Mouse (Mus musculus): ENCODE measurements around the gene Noxa1. TPM values are rescaled to one million over a fixed set of nuclear protein-coding genes. Genes with fewer than 3 reads are reported as not detected.

Gene Noxa1
- polyA plus RNA-seq (2015; fragmentation: Nextera tagmentation; extraction: Ambion mirVana): 0.18 TPM in 1 of 2 replicates, not detected in the other

GRCm38 (mm10) chr2:25095109-25095850 is at the start of gene Noxa1:
Gene Noxa1 (minus strand): TSS chr2:25095149.
- peaks cover 17% of the 10 kb centered on the region for H3K27me3 ChIP-seq
- no peak within 1 kb of the TSS for H3K27ac ChIP-seq
- peak within 1 kb of the TSS; percentile 35 for H3K4me2 ChIP-seq
- H3K9ac ChIP-seq: no peak within 1 kb of the TSS
- H3K4me3 ChIP-seq: peak within 1 kb of the TSS; percentile 10; the same call in 1 of the 2 replicates
- peaks cover 6% of the 10 kb centered on the region; the same call in 1 of the 2 replicates for H3K4me1 ChIP-seq
- 42% methylated on average over 28 of the region's 28 CpGs for WGBS
- no peak for ATAC-seq (ENCODE audit: insufficient number of reproducible peaks, low FRiP score, low TSS enrichment, low read depth)
- no peaks in the 10 kb centered on the region for H3K36me3 ChIP-seq
- no peaks in the 10 kb centered on the region for H3K9me3 ChIP-seq

- ATAC-seq (ENCODE audit: insufficient number of reproducible peaks, low FRiP score, low TSS enrichment, low read depth): no peak
- H3K36me3 ChIP-seq: no peaks in the 10 kb centered on the region
- no peak overlapping the region for H3K9ac ChIP-seq
- no peaks in the 10 kb centered on the region for H3K9me3 ChIP-seq
- WGBS: 82% methylated on average over 5 of the region's 5 CpGs
- H3K27me3 ChIP-seq: no peaks in the 10 kb centered on the region
- H3K27ac ChIP-seq: no peak overlapping the region
- H3K4me2 ChIP-seq: no peak overlapping the region
- H3K4me1 ChIP-seq: no peaks in the 10 kb centered on the region
- no peak overlapping the region for H3K4me3 ChIP-seq
These were observed 47.0 kb upstream of the Noxa1 start for GRCm38 (mm10) chr2:25141921-25142320.

DNA sequence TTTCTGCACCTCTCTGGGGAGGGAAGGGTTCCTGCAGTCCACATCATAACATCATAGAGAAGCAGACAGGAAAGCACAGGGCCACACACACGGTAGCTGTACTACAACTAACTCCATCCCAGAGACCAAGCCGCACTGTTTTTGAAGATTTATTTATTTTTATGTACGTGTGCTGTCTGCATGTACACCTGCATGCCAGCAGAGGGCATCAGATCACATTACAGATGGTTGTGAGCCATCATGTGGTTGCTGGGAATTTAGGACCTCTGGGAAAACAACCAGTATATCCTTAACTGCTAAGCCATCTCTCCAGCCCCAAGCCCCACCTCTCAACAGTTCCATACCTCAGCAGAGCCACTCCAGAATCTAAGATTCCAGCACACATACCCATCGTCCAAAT is 46.2 kb upstream of the Noxa1 start:
- WGBS: 65% methylated on average over 4 of the region's 4 CpGs
- no peak for ATAC-seq (ENCODE audit: insufficient number of reproducible peaks, low FRiP score, low TSS enrichment, low read depth)
- no peaks in the 10 kb centered on the region for H3K36me3 ChIP-seq

DNA sequence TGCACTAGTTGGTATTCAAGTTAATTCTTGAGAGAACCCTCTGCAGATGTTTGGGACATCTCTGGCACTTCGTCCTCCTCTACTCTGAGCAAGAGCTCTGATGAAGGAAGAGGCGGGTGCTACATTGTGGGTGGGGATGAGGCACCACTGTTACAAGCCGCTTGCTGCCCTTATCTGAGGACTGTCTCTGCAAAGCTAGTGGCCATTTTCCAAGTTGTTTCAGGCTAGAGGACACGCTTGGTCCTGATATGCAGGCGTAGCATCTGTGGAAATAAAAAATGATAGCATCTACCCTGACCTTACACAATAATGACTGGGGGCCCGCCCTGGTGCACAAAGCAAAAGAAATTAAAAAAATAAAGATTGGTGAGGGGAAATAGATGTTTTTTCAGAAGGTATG is 42.9 kb upstream of the Noxa1 start:
- no peak for ATAC-seq (ENCODE audit: insufficient number of reproducible peaks, low FRiP score, low TSS enrichment, low read depth)
- H3K27ac ChIP-seq: no peak overlapping the region
- WGBS: 74% methylated on average over 6 of the region's 6 CpGs
- H3K27me3 ChIP-seq: no peaks in the 10 kb centered on the region
- no peak overlapping the region for H3K9ac ChIP-seq
- no peaks in the 10 kb centered on the region for H3K36me3 ChIP-seq
- H3K9me3 ChIP-seq: no peaks in the 10 kb centered on the region
- no peak overlapping the region for H3K4me3 ChIP-seq
- H3K4me2 ChIP-seq: no peak overlapping the region
- no peaks in the 10 kb centered on the region for H3K4me1 ChIP-seq

More for the DNA sequence above, 46.2 kb upstream of the Noxa1 start:
- Histone ChIP-seq H3K27ac (no peak overlapping the region), H3K9me3 (no peaks in the 10 kb centered on the region), H3K27me3 (no peaks in the 10 kb centered on the region), H3K4me3 (no peak overlapping the region), H3K9ac (no peak overlapping the region), H3K4me1 (no peaks in the 10 kb centered on the region), H3K4me2 (no peak overlapping the region)

DNA sequence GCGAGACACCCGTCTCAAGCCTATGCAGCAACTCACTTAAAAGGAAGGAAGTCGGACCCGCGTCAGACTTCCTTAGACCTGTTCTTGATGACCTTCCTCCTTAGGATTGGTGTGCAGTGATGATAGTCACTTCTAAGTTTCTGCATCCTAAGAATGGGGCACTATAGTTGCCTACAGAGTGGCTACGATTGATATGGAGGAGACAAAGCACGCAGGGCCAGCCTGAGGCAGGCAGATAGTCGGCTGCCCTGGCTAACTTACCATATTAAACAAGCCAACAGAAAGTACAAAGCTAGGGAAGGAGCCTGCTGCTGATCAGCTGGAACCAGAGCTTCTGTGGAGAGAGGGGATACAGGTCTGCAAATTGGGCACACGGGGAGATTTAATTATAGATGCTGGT is 36.7 kb upstream of the Noxa1 start:
- Histone ChIP-seq H3K4me2 (no peak overlapping the region), H3K27me3 (no peaks in the 10 kb centered on the region), H3K9me3 (no peaks in the 10 kb centered on the region), H3K4me3 (no peak overlapping the region), H3K4me1 (peaks cover 14% of the 10 kb centered on the region), H3K27ac (no peak overlapping the region), H3K9ac (no peak overlapping the region), H3K36me3 (no peaks in the 10 kb centered on the region)
- ATAC-seq (ENCODE audit: insufficient number of reproducible peaks, low FRiP score, low TSS enrichment, low read depth): no peak
- WGBS: 77% methylated on average over 9 of the region's 9 CpGs

DNA sequence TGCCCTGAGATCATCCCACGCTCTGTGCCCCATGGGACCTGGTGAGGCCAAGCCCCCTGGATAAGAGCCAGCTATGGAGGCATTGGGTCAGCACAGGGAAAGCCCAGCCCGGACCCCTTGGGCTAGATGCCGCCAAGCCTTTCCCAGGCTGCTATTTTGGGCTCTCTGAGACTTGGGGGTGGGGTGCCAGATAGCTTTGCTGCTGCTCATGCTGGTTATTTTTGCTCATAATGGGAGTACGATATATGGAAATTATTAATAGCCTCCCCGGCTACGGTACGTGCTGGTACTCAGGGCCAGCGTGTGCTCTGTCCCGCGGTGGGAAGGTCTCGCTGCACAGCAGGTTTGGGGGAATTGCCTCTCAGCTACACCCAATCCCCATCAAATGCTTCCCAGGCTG is 33.1 kb upstream of the Noxa1 start:
- Histone ChIP-seq H3K4me3 (no peak overlapping the region), H3K36me3 (no peaks in the 10 kb centered on the region), H3K4me1 (peaks cover 20% of the 10 kb centered on the region), H3K27me3 (no peaks in the 10 kb centered on the region), H3K27ac (no peak overlapping the region), H3K9ac (no peak overlapping the region), H3K9me3 (no peaks in the 10 kb centered on the region), H3K4me2 (no peak overlapping the region)
- no peak for ATAC-seq (ENCODE audit: insufficient number of reproducible peaks, low FRiP score, low TSS enrichment, low read depth)
- 79% methylated on average over 11 of the region's 11 CpGs for WGBS

- H3K9ac ChIP-seq: no peak overlapping the region
- no peak overlapping the region for H3K4me3 ChIP-seq
- H3K27ac ChIP-seq: no peak overlapping the region
- H3K4me1 ChIP-seq: peaks cover 20% of the 10 kb centered on the region
- H3K9me3 ChIP-seq: no peaks in the 10 kb centered on the region
- H3K4me2 ChIP-seq: no peak overlapping the region
- no peaks in the 10 kb centered on the region for H3K27me3 ChIP-seq
- 38% methylated on average over 5 of the region's 5 CpGs for WGBS
- peak; percentile 12; the same call in 1 of the 2 replicates for ATAC-seq (ENCODE audit: insufficient number of reproducible peaks, low FRiP score, low TSS enrichment, low read depth)
- no peaks in the 10 kb centered on the region for H3K36me3 ChIP-seq
These were observed 32.3 kb upstream of the Noxa1 start for GRCm38 (mm10) chr2:25127206-25127605.

GRCm38 (mm10) chr2:25126011-25127010 is 31.4 kb upstream of the Noxa1 start:
- Histone ChIP-seq H3K9me3 (no peaks in the 10 kb centered on the region), H3K27ac (0 out of 2 replicates have a peak overlapping the region, but pooled peaks have one; percentile 22), H3K27me3 (no peaks in the 10 kb centered on the region), H3K4me1 (peaks cover 20% of the 10 kb centered on the region), H3K4me2 (no peak overlapping the region), H3K36me3 (no peaks in the 10 kb centered on the region), H3K9ac (no peak overlapping the region), H3K4me3 (no peak overlapping the region)
- WGBS: 50% methylated on average over 19 of the region's 19 CpGs
- ATAC-seq (ENCODE audit: insufficient number of reproducible peaks, low FRiP score, low TSS enrichment, low read depth): no peak

- H3K9me3 ChIP-seq: no peaks in the 10 kb centered on the region
- H3K9ac ChIP-seq: no peak overlapping the region
- H3K4me3 ChIP-seq: no peak overlapping the region
- H3K4me2 ChIP-seq: no peak overlapping the region
- no peaks in the 10 kb centered on the region for H3K36me3 ChIP-seq
- no peaks in the 10 kb centered on the region for H3K27me3 ChIP-seq
- no peak for ATAC-seq (ENCODE audit: insufficient number of reproducible peaks, low FRiP score, low TSS enrichment, low read depth)
- WGBS: 91% methylated on average over 6 of the region's 6 CpGs
- H3K27ac ChIP-seq: no peak overlapping the region
- peaks cover 20% of the 10 kb centered on the region for H3K4me1 ChIP-seq
These were observed 30.2 kb upstream of the Noxa1 start for GRCm38 (mm10) chr2:25125146-25125545.

DNA sequence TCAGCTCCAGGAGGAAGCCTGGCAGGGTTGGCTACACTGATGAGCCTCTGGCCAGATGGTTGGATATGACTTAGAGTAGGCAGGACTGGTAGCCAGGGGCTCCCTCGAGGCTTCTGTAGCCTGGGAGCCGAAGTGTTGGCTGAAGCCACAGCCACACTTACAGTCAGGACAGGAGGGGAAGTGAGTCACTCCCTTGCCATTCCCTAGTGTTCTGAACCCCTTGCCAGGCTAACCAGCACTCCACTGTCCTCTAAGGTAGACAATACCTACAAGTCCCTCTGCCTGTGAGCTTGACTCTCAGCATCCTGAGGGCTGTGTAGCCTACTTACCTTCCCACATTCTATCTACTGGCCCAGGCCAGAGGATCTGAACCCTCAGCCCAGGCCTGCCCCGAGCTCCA is 29.5 kb upstream of the Noxa1 start:
- H3K27ac ChIP-seq: no peak overlapping the region
- WGBS: 65% methylated on average over 3 of the region's 3 CpGs
- no peaks in the 10 kb centered on the region for H3K36me3 ChIP-seq

DNA sequence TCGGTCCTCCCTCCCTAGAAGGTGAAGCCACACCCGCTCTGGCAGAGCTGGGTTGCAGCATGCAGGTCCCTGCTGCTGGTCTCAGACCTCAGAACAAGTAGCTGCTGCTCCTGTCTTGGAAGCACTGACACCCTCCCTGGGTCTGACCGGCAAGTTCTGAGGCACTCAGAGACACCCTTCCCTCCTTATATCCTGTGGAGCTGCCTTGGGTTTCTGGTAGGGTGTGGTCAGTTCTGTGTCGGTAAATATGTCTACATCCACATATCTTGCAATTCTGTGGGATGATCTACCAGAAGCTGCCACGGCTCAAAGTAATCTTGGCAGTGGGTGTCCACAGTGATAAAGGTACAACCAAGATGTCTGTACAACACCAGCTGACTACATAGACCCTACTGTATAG is 28.6 kb upstream of the Noxa1 start:
- Histone ChIP-seq H3K9ac (no peak overlapping the region), H3K4me1 (peaks cover 20% of the 10 kb centered on the region), H3K4me3 (no peak overlapping the region), H3K27me3 (no peaks in the 10 kb centered on the region), H3K36me3 (no peaks in the 10 kb centered on the region), H3K4me2 (no peak overlapping the region), H3K27ac (no peak overlapping the region), H3K9me3 (no peaks in the 10 kb centered on the region)
- 66% methylated on average over 5 of the region's 5 CpGs for WGBS
- ATAC-seq (ENCODE audit: insufficient number of reproducible peaks, low FRiP score, low TSS enrichment, low read depth): no peak

More for the DNA sequence above, 29.5 kb upstream of the Noxa1 start:
- Histone ChIP-seq H3K4me3 (no peak overlapping the region), H3K4me1 (peaks cover 20% of the 10 kb centered on the region), H3K9me3 (no peaks in the 10 kb centered on the region), H3K4me2 (no peak overlapping the region), H3K9ac (no peak overlapping the region), H3K27me3 (no peaks in the 10 kb centered on the region)
- ATAC-seq (ENCODE audit: insufficient number of reproducible peaks, low FRiP score, low TSS enrichment, low read depth): no peak

DNA sequence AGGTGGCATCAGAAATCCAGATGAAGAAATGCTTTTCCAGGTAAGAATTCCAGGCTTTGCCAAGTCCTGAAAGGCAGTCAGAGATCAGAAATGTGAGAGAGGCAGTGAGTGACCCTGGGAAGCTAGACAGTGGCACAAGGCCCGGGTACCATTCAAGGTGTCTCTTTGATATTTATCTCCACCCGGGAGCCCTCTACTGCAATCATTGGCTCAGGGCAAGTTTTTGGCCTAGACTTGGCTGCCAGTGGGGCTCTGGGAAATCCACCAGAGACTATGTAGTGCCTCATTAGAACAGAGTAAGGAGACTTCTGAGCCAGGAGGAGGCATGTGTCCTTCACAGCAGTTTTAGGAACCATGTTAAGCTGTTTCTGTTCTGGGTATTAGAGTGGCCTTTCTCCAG is 27.7 kb upstream of the Noxa1 start:
- no peak for ATAC-seq (ENCODE audit: insufficient number of reproducible peaks, low FRiP score, low TSS enrichment, low read depth)
- 57% methylated on average over 2 of the region's 2 CpGs for WGBS
- no peak overlapping the region for H3K4me3 ChIP-seq
- no peak overlapping the region for H3K27ac ChIP-seq
- H3K36me3 ChIP-seq: no peaks in the 10 kb centered on the region
- no peak overlapping the region for H3K4me2 ChIP-seq
- no peak overlapping the region for H3K9ac ChIP-seq
- H3K9me3 ChIP-seq: no peaks in the 10 kb centered on the region
- peaks cover 11% of the 10 kb centered on the region for H3K4me1 ChIP-seq
- no peaks in the 10 kb centered on the region for H3K27me3 ChIP-seq

Measured in limb, embryonic 15.5 days (tissue).